Mouse (Mus musculus) adrenal gland, postnatal 10 days (tissue): ENCODE results near the gene Gm49027. TPM values are rescaled to one million over a fixed set of nuclear protein-coding genes. Genes with fewer than 3 reads are reported as not detected.

ENCODE experiments used
- DNase-seq: peaks from one replicate; pipeline ENCODE4 v3.0.0; 2021; ENCODE audit warnings: mixed read lengths
- microRNA-seq: library from miRNA; unstranded; fragments of <30 nt; microRNA quantifications from one replicate; pipeline ENCODE4 v1.2.0, GENCODE M21; 2021
- total RNA-seq, 2 experiments: library from RNA; stranded (reverse); gene quantifications; 2 replicates each; pipeline ENCODE4 v1.2.3; 2021

Gene Gm49027
- total RNA-seq, 2 experiments from 2014 or later = 8.9 to 19.0 TPM

DNA sequence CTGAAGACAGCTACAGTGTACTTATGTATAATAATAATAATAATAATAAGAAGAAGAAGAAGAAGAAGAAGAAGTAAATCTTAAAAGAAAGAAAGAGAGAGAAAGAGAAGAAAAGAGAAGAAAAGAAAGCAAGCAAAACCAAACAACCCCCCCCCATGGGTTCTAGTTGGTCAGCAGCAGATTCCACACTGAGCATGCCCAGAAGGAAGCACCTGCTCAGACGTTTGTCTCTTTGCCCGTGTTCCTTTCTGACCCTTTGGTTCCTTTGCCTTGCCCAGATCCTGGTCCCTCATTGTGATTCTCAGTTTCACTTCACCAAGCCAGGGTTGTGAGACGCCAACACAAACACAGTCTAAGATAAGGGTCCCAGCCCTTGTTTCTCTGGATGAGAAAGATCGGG is 23.3 kb downstream of the Gm49027 start:
- no peak for DNase-seq

GRCm38 (mm10) chr5:123499717-123500116 is 25.6 kb downstream of the Gm49027 start:
- DNase-seq = peak; percentile 55

DNA sequence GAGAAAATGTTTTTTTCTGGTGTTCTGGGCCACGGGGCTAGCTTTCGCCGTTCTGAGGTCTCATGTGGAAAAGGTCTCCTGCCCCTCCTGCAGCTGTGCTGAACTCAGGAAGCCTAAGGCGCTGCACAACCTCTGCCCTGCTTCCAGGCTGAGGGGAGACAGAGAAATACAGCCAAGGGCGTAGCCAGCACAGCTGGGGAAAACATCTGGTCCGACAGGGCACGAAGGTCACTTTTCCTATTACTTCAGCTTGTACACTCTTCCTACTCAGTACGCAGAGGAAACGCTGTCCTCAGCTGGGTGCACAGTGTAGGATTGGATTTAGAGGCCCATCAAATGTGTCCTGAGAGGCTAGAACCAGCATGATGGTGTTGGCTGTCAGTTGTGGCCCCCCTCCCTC is 35.4 kb downstream of the Gm49027 start:
- no peak for DNase-seq

- DNase-seq = no peak
Observed at GRCm38 (mm10) chr5:123489112-123489785, 36.0 kb downstream of the Gm49027 start, which contains the start of the genes Lrrc43 and Il31. Gene Lrrc43 (plus strand): TSS chr5:123489305. Gene Il31 (minus strand): TSS chr5:123489489.

DNA sequence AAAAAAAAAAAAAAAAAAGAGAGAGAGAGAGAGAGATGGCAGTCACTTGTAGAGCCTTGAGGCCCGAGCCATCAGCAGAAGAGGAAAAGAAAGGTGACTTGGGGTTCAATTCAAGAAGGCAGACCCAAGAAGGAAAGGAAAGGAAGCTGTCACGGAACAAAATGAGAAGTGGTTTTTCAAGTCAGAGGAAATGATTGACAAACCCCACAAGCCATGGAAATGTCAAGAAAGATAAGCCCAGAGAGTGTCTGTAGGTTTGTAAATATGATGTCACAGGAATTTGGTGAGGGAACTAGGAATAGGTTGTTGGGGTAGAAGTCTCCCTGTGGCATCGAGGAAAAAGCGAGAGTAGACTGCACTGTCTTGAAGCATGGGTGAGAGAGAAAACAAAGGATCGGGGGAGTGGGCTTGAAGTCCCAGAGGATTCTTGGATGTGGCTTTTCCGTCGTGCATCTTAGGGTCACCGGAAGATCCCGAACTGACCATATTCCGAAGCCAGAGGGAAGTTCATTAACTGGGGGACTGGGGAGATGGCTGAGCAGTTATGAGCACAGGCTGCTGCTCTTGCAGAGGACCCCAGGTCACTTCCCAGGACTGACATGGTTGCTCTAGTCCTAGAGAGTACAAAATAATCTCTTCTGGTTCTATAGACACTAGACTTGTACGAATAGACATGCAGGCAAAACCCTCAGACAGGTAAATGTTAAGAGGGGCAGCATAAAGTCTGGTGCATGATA is 37.5 kb downstream of the Gm49027 start:
- no peak for DNase-seq

GRCm38 (mm10) chr5:123473817-123474216 is 51.5 kb downstream of the Gm49027 start:
- no peak for DNase-seq

- no peak for DNase-seq
Observed at GRCm38 (mm10) chr5:123470784-123471400, 54.4 kb downstream of the Gm49027 start.

- DNase-seq = no peak
Observed at GRCm38 (mm10) chr5:123464638-123465037, 60.6 kb downstream of the Gm49027 start.

Small RNAs within 50 kb of the gene (microRNA-seq; reads per million reads assigned to microRNA genes)
- gene Mir7647 = 1.4 reads per million

Other genes with a start within 250 kb of the Gm49027 start
- gene Bcl7a, start 181.7 kb downstream of the Gm49027 start, total RNA-seq = 10 to 100 TPM; 14.1 to 20.6 TPM
- 10 to 100 TPM; 24.4 to 27.8 TPM for gene Mlxip, start 130.7 kb downstream of the Gm49027 start, total RNA-seq
- gene Lrrc43, start 36.2 kb downstream of the Gm49027 start, total RNA-seq = not detected
- gene Il31, start 36.0 kb downstream of the Gm49027 start, total RNA-seq = not detected
- gene B3gnt4, start 15.0 kb downstream of the Gm49027 start, total RNA-seq = under 1 TPM; 0.27 to 0.30 TPM
- 10 to 100 TPM; 66.7 to 85.1 TPM for gene Diablo, start 1.3 kb downstream of the Gm49027 start, total RNA-seq
- gene Vps33a, start 47.5 kb upstream of the Gm49027 start, total RNA-seq = 10 to 100 TPM; 44.6 to 55.9 TPM
- 10 to 100 TPM; 45.8 to 60.2 TPM for gene Clip1, start 159.1 kb upstream of the Gm49027 start, total RNA-seq
- gene Zcchc8, start 195.6 kb upstream of the Gm49027 start, total RNA-seq = 10 to 100 TPM; 39.7 to 54.2 TPM
- gene Rsrc2, start 223.9 kb upstream of the Gm49027 start, total RNA-seq = 10 to 100 TPM; 63.7 to 76.4 TPM
- 10 to 100 TPM in 1 of 2 experiments, 1 to 10 TPM in 1; 8.0 to 12.9 TPM for gene Kntc1, start 224.2 kb upstream of the Gm49027 start, total RNA-seq